24 mouse cellular contexts compared by ENCODE assay signal in genomic region chr14:77509042-77509441, GRCm38 (mm10).
"Had no signal": no experiment of that assay in that cellular context is flagged by ENCODE, and none has a peak within 500 bp of the region (broad histone marks: within the 10 kb centered on the region; RNA-seq: fewer than 3 reads in every experiment).

No protein-coding gene starts in this region.

- H3K27me3 ChIP-seq: hindbrain, embryonic 12.5 days; intestine, embryonic 15.5 days; limb, embryonic 13.5 days; limb, embryonic 15.5 days; liver, embryonic 12.5 days had no signal

- H3K4me1 ChIP-seq: hindbrain, embryonic 10.5 days; hindbrain, embryonic 12.5 days; intestine, embryonic 15.5 days; limb, embryonic 13.5 days; limb, embryonic 15.5 days had no signal

- DNase-seq: gastrocnemius, postnatal 25 days; heart, adult 2 months; heart, postnatal 10 days; heart, postnatal 4 days; kidney, adult 18-20 months; kidney, adult 8-10 months; kidney, postnatal 10 days; kidney, postnatal 25 days; kidney, postnatal 4 days; layer of hippocampus, postnatal 36 days; left cerebral cortex, postnatal 4 days had no signal

- H3K4me3 ChIP-seq: heart, adult 2 months; hindbrain, embryonic 10.5 days; hindbrain, embryonic 12.5 days; intestine, embryonic 15.5 days; layer of hippocampus, adult 2 months; limb, embryonic 13.5 days; limb, embryonic 15.5 days; liver, embryonic 12.5 days had no signal

- H3K36me3 ChIP-seq: hindbrain, embryonic 10.5 days; intestine, embryonic 15.5 days; limb, embryonic 13.5 days; limb, embryonic 15.5 days; liver, embryonic 12.5 days had no signal

- H3K9me3 ChIP-seq: hindbrain, embryonic 12.5 days; intestine, embryonic 15.5 days; limb, embryonic 15.5 days; liver, embryonic 12.5 days had no signal

- ATAC-seq: hindbrain, embryonic 16.5 days; inflammation-experienced regulatory T-cells, adult 6 months; intestine, embryonic 15.5 days; intestine, postnatal 0 days; liver, embryonic 12.5 days had no signal

- H3K4me2 ChIP-seq: heart, embryonic 11.5 days; hindbrain, embryonic 12.5 days; hindbrain, embryonic 14.5 days; intestine, embryonic 15.5 days; limb, embryonic 13.5 days; limb, embryonic 15.5 days; liver, embryonic 12.5 days had no signal

- H3K9ac ChIP-seq: hindbrain, embryonic 12.5 days; hindbrain, embryonic 14.5 days; intestine, embryonic 15.5 days; limb, embryonic 13.5 days; limb, embryonic 15.5 days; liver, embryonic 12.5 days; liver, embryonic 14.5 days had no signal

- H3K27ac ChIP-seq: heart, adult 2 months; hindbrain, embryonic 10.5 days; hindbrain, embryonic 12.5 days; hindbrain, embryonic 14.5 days; intestine, embryonic 15.5 days; layer of hippocampus, adult 2 months; limb, embryonic 13.5 days; limb, embryonic 15.5 days; liver, embryonic 12.5 days; liver, embryonic 14.5 days had no signal
